Mouse (Mus musculus) regulatory T cell (primary cell): Measurements from ENCODE around the gene Fgfr2.

Experiments
- in situ Hi-C: fragments of 300-600 bp; cut with MboI, MseI; formaldehyde crosslinking; loops from one replicate; pipeline ENCODE4 v1.15.1; 2025; ENCODE audit warnings: high pct_unique_total_duplicates

The Fgfr2 gene

GRCm38 (mm10) chr7:130367222-130368035 lies 2755.7 kb downstream of the Fgfr2 start:
- in situ Hi-C loops: no loop called here

- in situ Hi-C loops: no loop called here
These were observed 2757.4 kb downstream of the Fgfr2 start for GRCm38 (mm10) chr7:130365711-130366110.

- in situ Hi-C loops: no loop called here
These were observed 2782.6 kb downstream of the Fgfr2 start for GRCm38 (mm10) chr7:130340412-130341152.

GRCm38 (mm10) chr7:130337601-130338000 lies 2785.5 kb downstream of the Fgfr2 start:
- in situ Hi-C loops: no loop called here

GRCm38 (mm10) chr7:130335440-130336051 lies 2787.6 kb downstream of the Fgfr2 start:
- in situ Hi-C loops: no loop called here

DNA sequence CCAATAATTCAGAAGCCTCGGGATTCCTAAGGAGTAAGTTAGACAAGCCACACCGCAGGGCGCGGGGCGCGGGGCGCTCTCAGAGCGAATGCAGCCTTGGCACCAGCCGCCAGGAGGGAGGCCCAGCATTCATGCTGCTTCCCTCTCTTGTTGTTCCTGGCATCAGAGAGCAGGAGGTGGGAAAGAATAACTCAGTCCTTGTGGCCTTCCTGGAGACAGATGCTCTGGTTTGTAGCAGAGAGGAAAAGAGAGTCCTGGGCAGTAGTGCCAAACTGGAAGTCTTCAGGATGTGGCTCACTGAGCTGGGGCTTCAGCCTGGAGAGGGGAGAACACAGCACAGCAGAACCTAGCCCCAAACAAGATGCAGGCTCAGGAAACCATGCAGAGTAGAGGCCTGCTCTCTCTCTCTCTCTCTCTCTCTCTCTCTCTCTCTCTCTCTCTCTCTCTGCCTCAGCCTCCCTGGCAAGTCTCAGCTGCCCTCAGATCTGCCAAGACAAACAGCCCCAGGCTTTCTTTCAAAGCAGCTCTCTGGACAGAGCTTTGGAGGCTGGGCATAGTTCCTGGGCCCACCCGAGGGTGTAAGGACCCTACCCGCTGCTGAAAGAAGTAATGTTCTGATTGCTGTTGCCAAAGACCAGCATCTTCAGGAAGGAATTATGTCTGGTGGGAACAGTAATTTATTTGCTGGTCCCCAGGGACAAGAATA lies 2790.5 kb downstream of the Fgfr2 start:
- in situ Hi-C loops: no loop called here

DNA sequence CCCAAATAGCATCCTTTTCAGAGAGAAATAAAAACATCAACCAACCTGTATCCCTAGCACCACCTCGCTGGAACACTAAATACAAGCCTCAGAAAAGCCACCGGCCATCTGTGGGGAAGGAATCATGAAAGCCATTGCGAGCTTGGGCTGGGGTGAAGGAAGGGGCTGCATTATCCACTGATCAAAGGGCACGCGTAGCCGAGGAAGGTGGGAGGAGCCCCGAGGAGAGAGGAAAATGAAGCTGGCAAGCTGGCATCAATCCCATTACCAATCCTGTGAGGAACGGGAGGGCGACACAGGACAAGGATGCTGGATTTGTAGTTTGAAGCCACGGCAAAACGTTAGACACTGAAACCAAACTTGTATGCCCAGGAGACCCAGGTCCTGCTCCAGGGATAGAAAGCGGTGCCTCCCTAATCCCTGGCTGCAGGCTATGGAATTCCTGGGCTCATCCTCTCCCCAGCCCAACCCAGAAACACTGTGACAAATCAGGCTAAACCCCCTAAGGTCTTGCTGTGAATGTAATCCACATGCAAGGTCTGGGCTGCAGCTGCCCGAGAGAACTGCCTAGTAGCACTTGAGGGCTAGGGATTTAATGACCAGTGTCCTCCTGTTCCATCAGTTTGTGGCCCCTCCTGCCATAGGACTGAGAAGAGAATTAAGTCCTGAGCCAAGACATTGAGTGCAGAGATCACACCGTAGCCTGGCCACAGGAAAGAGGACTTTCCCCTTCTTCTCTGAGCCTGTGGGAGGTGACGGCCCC lies 2795.4 kb downstream of the Fgfr2 start:
- in situ Hi-C loops: no loop called here

GRCm38 (mm10) chr7:130325983-130326433 lies 2797.1 kb downstream of the Fgfr2 start:
- in situ Hi-C loops: no loop called here

GRCm38 (mm10) chr7:130324716-130325401 lies 2798.3 kb downstream of the Fgfr2 start:
- in situ Hi-C loops: no loop called here

- in situ Hi-C loops: no loop called here
These were observed 2799.4 kb downstream of the Fgfr2 start for GRCm38 (mm10) chr7:130323766-130324165.

DNA sequence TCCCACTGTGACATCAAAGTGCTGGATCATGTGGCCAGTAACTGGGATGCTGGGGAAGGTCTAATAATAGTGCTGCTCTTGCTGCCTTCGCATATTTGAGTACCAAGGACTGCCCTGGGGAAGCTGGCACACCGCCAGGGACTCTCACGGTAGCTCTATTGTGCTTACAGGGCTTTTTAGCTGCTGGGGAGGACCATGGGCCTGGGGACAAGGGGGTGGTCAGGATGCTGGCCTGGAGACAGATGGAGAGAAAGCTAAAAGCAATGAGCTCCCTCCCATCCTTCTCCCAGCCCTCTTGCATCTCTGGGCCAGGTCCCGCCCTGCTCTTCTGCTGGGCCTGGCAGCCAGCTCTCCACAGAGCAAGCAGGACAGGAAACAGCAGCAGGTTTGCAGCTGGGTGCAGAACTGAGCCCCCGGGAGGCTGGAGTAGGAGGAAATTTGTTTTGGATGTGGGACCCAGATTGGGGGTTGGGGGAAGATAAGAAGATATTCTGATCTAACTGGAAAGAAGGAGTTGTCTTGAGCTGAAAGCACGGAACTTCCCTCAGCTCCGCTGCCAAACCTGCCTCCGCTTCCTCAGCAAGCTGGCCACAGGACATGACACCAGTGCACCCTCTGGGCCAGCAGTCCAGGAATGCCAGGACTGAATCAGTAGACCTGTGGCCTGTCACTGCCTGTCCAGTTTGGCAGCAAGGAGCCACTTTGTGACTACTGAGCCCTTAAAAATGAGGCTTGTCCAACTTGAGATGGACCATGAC lies 2803.2 kb downstream of the Fgfr2 start:
- in situ Hi-C loops: no loop called here

DNA sequence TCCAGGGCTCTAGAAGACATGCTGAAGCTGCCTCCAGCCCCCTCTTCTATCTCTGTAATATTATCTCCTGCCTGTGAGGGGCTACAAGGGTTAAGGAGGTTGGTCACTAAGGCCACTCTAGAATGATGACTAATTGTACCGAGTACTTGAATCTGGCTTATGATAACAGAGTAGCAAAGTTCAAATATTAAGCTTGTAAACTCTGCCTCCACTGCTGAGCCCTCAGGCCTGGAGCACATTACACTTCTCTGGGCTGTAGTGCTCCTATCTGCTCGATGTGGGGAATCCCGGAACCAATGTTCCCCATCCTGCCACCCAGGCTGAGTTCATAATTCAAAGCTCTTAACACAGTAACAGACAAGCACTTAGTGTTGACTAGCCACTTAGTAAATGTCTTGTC lies 2806.9 kb downstream of the Fgfr2 start:
- in situ Hi-C loops: no loop called here

GRCm38 (mm10) chr7:130315221-130315620 lies 2807.9 kb downstream of the Fgfr2 start:
- in situ Hi-C loops: no loop called here

DNA sequence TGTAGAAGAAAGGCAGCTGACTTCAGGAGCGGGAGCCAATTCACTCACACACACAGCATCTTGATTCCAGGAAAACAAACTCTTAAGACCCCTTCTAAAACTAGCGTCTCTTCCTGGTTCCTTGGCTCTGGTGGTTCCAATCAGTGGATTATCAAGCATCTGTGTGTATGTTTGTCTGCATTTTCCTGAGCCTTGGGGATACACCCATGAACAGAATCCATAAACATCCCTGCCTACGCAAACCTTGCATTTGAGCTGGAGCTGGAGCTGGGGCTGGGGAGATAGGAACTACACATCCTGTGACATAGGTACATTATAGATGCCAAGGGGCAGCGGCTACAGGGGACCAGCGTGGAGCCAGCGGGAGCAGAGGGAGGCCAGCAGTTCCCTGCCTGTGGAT lies 2808.5 kb downstream of the Fgfr2 start:
- in situ Hi-C loops: no loop called here

DNA sequence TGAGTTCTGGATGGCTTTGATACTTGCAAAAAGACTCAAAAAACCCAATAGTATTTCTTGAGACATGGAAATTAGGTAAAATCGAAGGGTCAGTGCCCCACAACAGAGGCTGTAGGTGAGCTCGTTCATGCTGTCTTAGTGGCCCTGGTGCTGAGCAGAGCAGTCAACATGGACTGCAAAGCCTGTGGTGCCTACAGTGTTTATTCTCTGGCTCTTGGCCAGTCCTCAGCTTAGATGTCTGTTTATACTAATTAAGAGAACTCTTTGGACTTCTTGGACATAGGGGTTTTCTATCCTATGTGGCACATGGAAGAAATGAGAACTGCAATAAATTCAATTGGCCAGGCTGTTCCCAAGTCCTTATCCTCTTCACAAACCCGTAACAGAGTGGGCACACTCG lies 2811.8 kb downstream of the Fgfr2 start:
- in situ Hi-C loops: no loop called here

- in situ Hi-C loops: no loop called here
These were observed 2814.0 kb downstream of the Fgfr2 start for GRCm38 (mm10) chr7:130309180-130309579.

DNA sequence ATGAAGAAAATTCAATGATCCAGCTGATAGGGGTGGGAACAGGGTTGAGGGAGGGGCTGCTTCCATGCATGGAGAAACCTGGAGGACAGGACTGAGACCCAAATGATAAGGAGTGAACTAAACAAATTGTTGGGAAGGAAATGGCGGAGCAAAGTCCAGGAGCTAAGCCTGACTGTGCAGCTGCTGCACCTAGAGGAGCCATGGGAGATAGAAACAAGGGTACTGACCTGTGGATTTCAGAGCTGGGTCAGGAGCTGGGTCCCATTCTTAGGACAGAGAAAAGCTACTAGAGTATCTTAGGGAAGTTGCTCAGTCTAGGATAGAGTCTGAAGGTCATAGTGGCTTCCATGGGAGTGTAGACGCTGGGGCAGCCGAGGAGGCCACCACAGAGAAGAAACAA lies 2816.1 kb downstream of the Fgfr2 start:
- in situ Hi-C loops: no loop called here

DNA sequence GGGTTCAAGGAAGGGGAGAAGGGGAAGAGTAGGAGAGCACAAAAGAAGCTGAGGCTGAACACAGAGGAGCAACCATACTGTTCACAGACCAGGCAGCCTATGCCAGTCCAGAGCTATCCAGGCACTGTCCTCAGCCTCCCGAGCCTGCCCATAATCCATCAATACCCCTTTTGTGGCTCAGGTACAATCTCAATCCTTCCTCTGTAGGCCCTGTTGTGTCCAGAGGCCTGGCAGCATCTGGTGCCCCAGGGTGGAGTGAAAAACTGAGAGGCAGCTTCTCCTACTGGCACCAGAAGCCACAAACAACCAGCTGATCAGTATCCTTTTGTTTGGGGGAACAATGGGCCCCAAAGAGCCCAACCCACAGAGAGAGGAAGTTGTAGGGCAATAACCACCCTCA lies 2818.5 kb downstream of the Fgfr2 start:
- in situ Hi-C loops: no loop called here

GRCm38 (mm10) chr7:130303464-130303863 lies 2819.7 kb downstream of the Fgfr2 start:
- in situ Hi-C loops: no loop called here

- in situ Hi-C loops: no loop called here
These were observed 2822.5 kb downstream of the Fgfr2 start for GRCm38 (mm10) chr7:130300606-130301005.
